Mouse (Mus musculus): Measurements from ENCODE around the gene F13a1.

F13a1 gene

GRCm38 (mm10) chr13:36941891-36942290, 108.2 kb downstream of the F13a1 start:
- DNase-seq: no peak

GRCm38 (mm10) chr13:36932066-36932465, 118.0 kb downstream of the F13a1 start:
- DNase-seq: no peak

- DNase-seq: no peak
Observed at GRCm38 (mm10) chr13:36919737-36920136, 130.3 kb downstream of the F13a1 start.

GRCm38 (mm10) chr13:36903885-36904284, 146.2 kb downstream of the F13a1 start:
- DNase-seq: no peak

GRCm38 (mm10) chr13:36903447-36903846, 146.6 kb downstream of the F13a1 start:
- DNase-seq: no peak

- no peak for DNase-seq
Observed at GRCm38 (mm10) chr13:36901603-36902002, 148.4 kb downstream of the F13a1 start.

- DNase-seq: no peak
Observed at GRCm38 (mm10) chr13:36901016-36901415, 149.0 kb downstream of the F13a1 start.

- DNase-seq: no peak
Observed at GRCm38 (mm10) chr13:36896061-36896460, 154.0 kb downstream of the F13a1 start.

- peak; percentile 49 for DNase-seq
Observed at GRCm38 (mm10) chr13:36893762-36894161, 156.3 kb downstream of the F13a1 start.

GRCm38 (mm10) chr13:36892216-36892615, 157.8 kb downstream of the F13a1 start:
- DNase-seq: peak; percentile 14

- DNase-seq: no peak
Observed at GRCm38 (mm10) chr13:36885973-36886372, 164.1 kb downstream of the F13a1 start.

GRCm38 (mm10) chr13:36839111-36839510, 210.9 kb downstream of the F13a1 start:
- DNase-seq: no peak
